Mouse (Mus musculus): ENCODE measurements around the gene Rwdd3.

- TF ChIP-seq CTCF (IDR thresholded peaks at IDR 0.05; ENCODE audit: extremely low read depth, insufficient read depth, insufficient read length, insufficient replicate concordance) (no peak), POLR2A (IDR thresholded peaks at IDR 0.05; ENCODE audit: low read depth, low read length) (no peak)
Observed at GRCm38 (mm10) chr3:121217011-121217410, 45.5 kb upstream of the Rwdd3 start.

Data from spleen, adult 2 months (tissue).